ENCODE assay signal across 28 mouse cellular contexts in the genomic region with DNA sequence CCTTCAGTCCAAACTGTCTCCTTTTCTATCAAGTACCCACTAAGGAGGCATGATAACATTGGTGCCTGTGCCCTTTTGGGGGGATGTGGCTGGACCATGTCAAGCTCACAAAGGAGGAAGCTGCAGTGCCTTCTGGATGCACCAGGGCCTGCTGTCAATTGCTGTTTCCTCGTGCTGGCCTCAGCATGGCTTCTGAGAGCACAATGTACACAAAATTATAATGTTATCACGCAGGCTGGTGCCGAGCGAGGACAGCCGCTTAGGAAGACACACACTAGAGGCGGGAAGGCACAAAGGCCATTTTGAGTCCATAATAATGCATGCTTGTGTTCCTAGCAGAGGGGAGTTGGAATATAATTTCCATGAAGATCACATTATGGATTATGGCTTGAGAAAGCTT.
A peak's percentile ranks its signal among the peaks of the same experiment; 100 is the strongest.
DNase-seq lines count a peak whose midpoint lies in the region; ATAC-seq and TF ChIP-seq lines count a peak whose summit lies in the region.
"Had no signal": no experiment of that assay in that cellular context is flagged by ENCODE, and none has a peak within 500 bp of the region (broad histone marks: within the 10 kb centered on the region; RNA-seq: fewer than 3 reads in every experiment).

No protein-coding gene starts in this region.

- no peaks in the 10 kb centered on the region for H3K9me3 ChIP-seq in hindbrain, embryonic 10.5 days
- no peaks in the 10 kb centered on the region for H3K9me3 ChIP-seq in hindbrain, embryonic 13.5 days
- H3K9me3 ChIP-seq in midbrain, embryonic 13.5 days, result no peaks in the 10 kb centered on the region
- H3K9me3 ChIP-seq: embryonic facial prominence, embryonic 12.5 days; limb, embryonic 15.5 days; neural tube, embryonic 15.5 days had no signal

- WGBS in hindbrain, embryonic 10.5 days, result 51% methylated on average over 6 of the region's 6 CpGs
- 22% methylated on average over 6 of the region's 6 CpGs for WGBS in hindbrain, embryonic 13.5 days
- WGBS in midbrain, embryonic 13.5 days, result 23% methylated on average over 6 of the region's 6 CpGs

- no peak overlapping the region for H3K4me2 ChIP-seq in hindbrain, embryonic 13.5 days
- no peak overlapping the region for H3K4me2 ChIP-seq in midbrain, embryonic 13.5 days (replicated peaks)
- H3K4me2 ChIP-seq: embryonic facial prominence, embryonic 12.5 days; heart, embryonic 11.5 days; limb, embryonic 15.5 days; neural tube, embryonic 15.5 days had no signal

- H3K9ac ChIP-seq in hindbrain, embryonic 13.5 days, result peak overlapping the region; percentile 19; the same call in 1 of the 2 replicates
- no peak overlapping the region for H3K9ac ChIP-seq in midbrain, embryonic 13.5 days (replicated peaks)
- H3K9ac ChIP-seq: embryonic facial prominence, embryonic 12.5 days; limb, embryonic 15.5 days; liver, embryonic 14.5 days; neural tube, embryonic 15.5 days had no signal

- no peak for ATAC-seq in hindbrain, embryonic 13.5 days (ENCODE audit: low FRiP score)
- ATAC-seq in midbrain, embryonic 13.5 days, result peak; percentile 32
- ATAC-seq: intestine, postnatal 0 days; Patski had no signal

- H3K4me1 ChIP-seq in hindbrain, embryonic 10.5 days (replicated peaks), result peaks cover 36% of the 10 kb centered on the region
- H3K4me1 ChIP-seq in hindbrain, embryonic 13.5 days (replicated peaks), result peaks cover 17% of the 10 kb centered on the region
- H3K4me1 ChIP-seq in midbrain, embryonic 13.5 days (replicated peaks), result peaks cover 33% of the 10 kb centered on the region
- H3K4me1 ChIP-seq: embryonic facial prominence, embryonic 12.5 days; limb, embryonic 15.5 days had no signal

- peak overlapping the region; percentile 74 for H3K27ac ChIP-seq in layer of hippocampus, adult 2 months
- peak overlapping the region; percentile 67 for H3K27ac ChIP-seq in hindbrain, embryonic 10.5 days
- no peak overlapping the region for H3K27ac ChIP-seq in hindbrain, embryonic 13.5 days
- H3K27ac ChIP-seq in midbrain, embryonic 13.5 days, result peak overlapping the region; percentile 35
- H3K27ac ChIP-seq: embryonic facial prominence, embryonic 12.5 days; left cerebral cortex, adult 2 months; limb, embryonic 15.5 days; liver, embryonic 14.5 days; neural tube, embryonic 15.5 days; stomach, postnatal 0 days had no signal

- no peak overlapping the region for H3K4me3 ChIP-seq in layer of hippocampus, adult 2 months
- no peak overlapping the region for H3K4me3 ChIP-seq in hindbrain, embryonic 10.5 days
- H3K4me3 ChIP-seq in hindbrain, embryonic 13.5 days, result no peak overlapping the region
- H3K4me3 ChIP-seq in midbrain, embryonic 13.5 days (replicated peaks), result no peak overlapping the region
- H3K4me3 ChIP-seq: embryonic facial prominence, embryonic 12.5 days; left cerebral cortex, adult 2 months; limb, embryonic 15.5 days; myocyte; neural tube, embryonic 15.5 days had no signal

- no peaks in the 10 kb centered on the region for H3K27me3 ChIP-seq in hindbrain, embryonic 10.5 days (ENCODE audit: insufficient read depth, poor library complexity, severe bottlenecking)
- H3K27me3 ChIP-seq in hindbrain, embryonic 13.5 days, result peaks cover 8% of the 10 kb centered on the region; the same call in 1 of the 2 replicates
- H3K27me3 ChIP-seq in midbrain, embryonic 13.5 days, result no peaks in the 10 kb centered on the region
- H3K27me3 ChIP-seq: CH12.LX; embryonic facial prominence, embryonic 12.5 days; limb, embryonic 15.5 days; neural tube, embryonic 15.5 days; Patski had no signal

- no peaks in the 10 kb centered on the region for H3K36me3 ChIP-seq in hindbrain, embryonic 10.5 days
- H3K36me3 ChIP-seq in hindbrain, embryonic 13.5 days, result no peaks in the 10 kb centered on the region
- H3K36me3 ChIP-seq in midbrain, embryonic 13.5 days, result no peaks in the 10 kb centered on the region
- H3K36me3 ChIP-seq: embryonic facial prominence, embryonic 12.5 days; G1E; limb, embryonic 15.5 days; neural tube, embryonic 15.5 days had no signal

- DNase-seq in layer of hippocampus, adult 2 months (ENCODE audit: low spot score in 2 of 2), result no peak
- no peak for DNase-seq in layer of hippocampus, postnatal 14 days (ENCODE audit: low spot score in 2 of 2)
- DNase-seq in hindbrain, embryonic 10.5 days (ENCODE audit: low spot score), result no peak
- DNase-seq in ovary, adult 18-20 months (ENCODE audit: low spot score), result no peak
- DNase-seq in embryo, embryonic 10 days (ENCODE audit: low spot score), result no peak
- no peak for DNase-seq in thymus, postnatal 36 days
- DNase-seq: adrenal gland, adult 2 months; B cell, adult 2 months; cerebellum, adult 18-20 months; cerebellum, postnatal 14 days; gastrocnemius, postnatal 10 days; kidney, postnatal 25 days; lung, postnatal 4 days; thymus, adult 2 months had no signal

- TF ChIP-seq CTCF in layer of hippocampus, adult 2 months (conservative IDR thresholded peaks at IDR 0.05), result peak; percentile 35
